Mouse (Mus musculus) spleen, adult 2 months (tissue): ENCODE data around the gene Gid4. TPM values are rescaled to one million over a fixed set of nuclear protein-coding genes. Genes with fewer than 3 reads are reported as not detected.
A peak's percentile ranks its signal among the peaks of the same experiment; 100 is the strongest.

Experiments
- DNase-seq, 2 experiments: peaks; one replicate each; pipeline versions ENCODE4 v3.0.0 to v3.0.0-alpha.2; 2012 to 2021; ENCODE audit warnings: low spot score in 2 of 2, low read depth in 1 of 2
- H3K27ac ChIP-seq: fragments of 200-500 bp; 2 replicates; pipeline ENCODE4 v1.5.1; 2012; ENCODE audit warnings: low read length, inconsistent platforms; ENCODE audit not compliant: insufficient read depth
- H3K27me3 ChIP-seq: fragments of 200-500 bp; 2 replicates; pipeline ENCODE4 v1.6.1; 2012; ENCODE audit warnings: mild to moderate bottlenecking, moderate library complexity, low read length, inconsistent platforms; ENCODE audit not compliant: control insufficient read depth, insufficient read depth
- H3K36me3 ChIP-seq: fragments of 200-500 bp; 2 replicates; pipeline ENCODE4 v1.6.1; 2012; ENCODE audit warnings: mild to moderate bottlenecking, low read length, inconsistent platforms; ENCODE audit not compliant: control insufficient read depth, insufficient read depth
- H3K4me1 ChIP-seq: fragments of 200-500 bp; 2 replicates; pipeline ENCODE4 v1.6.1; 2011; ENCODE audit warnings: inconsistent platforms; ENCODE audit not compliant: control insufficient read depth, insufficient read depth, insufficient read length
- H3K4me3 ChIP-seq: fragments of 200-500 bp; 2 replicates; pipeline ENCODE4 v1.5.1; 2011; ENCODE audit warnings: mild to moderate bottlenecking, inconsistent platforms; ENCODE audit not compliant: insufficient read depth, insufficient read length; ENCODE audit errors: extremely low read depth
- CTCF ChIP-seq: fragments of 200-500 bp; IDR thresholded peaks from 2 replicates; pipeline ENCODE4 v1.5.1; 2011; ENCODE audit warnings: mild to moderate bottlenecking, inconsistent platforms; ENCODE audit not compliant: insufficient read depth, insufficient read length, insufficient replicate concordance; ENCODE audit errors: extremely low read depth
- POLR2A ChIP-seq: fragments of 200-500 bp; IDR thresholded peaks from 2 replicates; pipeline ENCODE4 v1.6.1; 2011; ENCODE audit warnings: low read depth, low read length, inconsistent platforms
- WGBS: fragments of 180-500 bp; shearing (Covaris S2); methylation state at CpG from one replicate; pipeline ENCODE4 v1.1.7; 2018; 5-methylcytosine and 5-hydroxymethylcytosine counted together
- polyA plus RNA-seq: library from polyadenylated mRNA; depleted of rRNA; stranded (reverse); fragments of >200 nt; gene quantifications from 2 replicates; pipeline ENCODE4 v1.2.3, GENCODE M21; 2012

Gid4 gene
- polyA plus RNA-seq, 1 experiment = 10.0 TPM

GRCm38 (mm10) chr11:60412173-60412572, 4.8 kb upstream of the Gid4 start:
- Histone ChIP-seq H3K36me3 (peaks cover 11% of the 10 kb centered on the region), H3K4me3 (no peak overlapping the region), H3K4me1 (peaks cover 7% of the 10 kb centered on the region), H3K27me3 (no peaks in the 10 kb centered on the region), H3K27ac (no peak overlapping the region)
- 5% methylated on average over 3 of the region's 3 CpGs for WGBS
- no peak for TF ChIP-seq POLR2A
- no peak for TF ChIP-seq CTCF
- DNase-seq = peak; percentile 41 to 42

GRCm38 (mm10) chr11:60412921-60413320, 4.0 kb upstream of the Gid4 start:
- Histone ChIP-seq H3K4me1 (peaks cover 7% of the 10 kb centered on the region), H3K27me3 (no peaks in the 10 kb centered on the region), H3K4me3 (no peak overlapping the region), H3K27ac (no peak overlapping the region), H3K36me3 (peaks cover 9% of the 10 kb centered on the region)
- TF ChIP-seq CTCF (no peak), POLR2A (no peak)
- WGBS = 87% methylated on average over 2 of the region's 2 CpGs
- no peak for DNase-seq

GRCm38 (mm10) chr11:60416590-60416962, 369 bp upstream of the Gid4 start:
- Histone ChIP-seq H3K36me3 (no peaks in the 10 kb centered on the region), H3K27ac (peak overlapping the region; percentile 75), H3K4me3 (peak overlapping the region; percentile 92), H3K4me1 (peaks cover 14% of the 10 kb centered on the region), H3K27me3 (no peaks in the 10 kb centered on the region)
- TF ChIP-seq CTCF (no peak), POLR2A (no peak)
- DNase-seq = peak in 1 of 2 experiments; percentile 12
- WGBS = under 1% methylated on average over 21 of the region's 21 CpGs

GRCm38 (mm10) chr11:60417717-60418472, 950 bp downstream of the Gid4 start, which contains the start of gene Atpaf2:
Gene Atpaf2, minus strand, starts transcription at chr11:60418457.
- Histone ChIP-seq H3K4me3 (peak within 1 kb of the TSS; percentile 94), H3K4me1 (peaks cover 14% of the 10 kb centered on the region), H3K27me3 (no peaks in the 10 kb centered on the region), H3K27ac (peak within 1 kb of the TSS; percentile 86), H3K36me3 (no peaks in the 10 kb centered on the region)
- under 1% methylated on average over 37 of the region's 39 CpGs for WGBS
- peak in 1 of 2 experiments; percentile 22 for DNase-seq
- no peak for TF ChIP-seq POLR2A
- TF ChIP-seq CTCF = no peak

GRCm38 (mm10) chr11:60418473-60418803, 1.5 kb downstream of the Gid4 start:
- TF ChIP-seq CTCF = no peak
- TF ChIP-seq POLR2A = no peak
- Histone ChIP-seq H3K4me3 (peak overlapping the region; percentile 94; the same call in 1 of the 2 replicates), H3K27me3 (no peaks in the 10 kb centered on the region), H3K36me3 (no peaks in the 10 kb centered on the region), H3K4me1 (peaks cover 14% of the 10 kb centered on the region), H3K27ac (no peak overlapping the region)
- no peak for DNase-seq
- WGBS = 5% methylated on average over 6 of the region's 6 CpGs

- Histone ChIP-seq H3K36me3 (peaks cover 1% of the 10 kb centered on the region; the same call in 1 of the 2 replicates), H3K27me3 (no peaks in the 10 kb centered on the region), H3K27ac (no peak overlapping the region), H3K4me1 (peaks cover 7% of the 10 kb centered on the region; the same call in 1 of the 2 replicates), H3K4me3 (no peak overlapping the region)
- no peak for DNase-seq
- 67% methylated on average over 6 of the region's 6 CpGs for WGBS
- TF ChIP-seq POLR2A (no peak), CTCF (no peak)
Measured at GRCm38 (mm10) chr11:60422046-60422668, 5.2 kb downstream of the Gid4 start.

GRCm38 (mm10) chr11:60423006-60423405, 6.1 kb downstream of the Gid4 start:
- 87% methylated on average over 1 of the region's 1 CpGs for WGBS
- peaks cover 3% of the 10 kb centered on the region; the same call in 1 of the 2 replicates for H3K36me3 ChIP-seq
- no peak for DNase-seq
- no peak overlapping the region for H3K4me3 ChIP-seq
- no peaks in the 10 kb centered on the region for H3K27me3 ChIP-seq
- no peak for TF ChIP-seq POLR2A
- no peak for TF ChIP-seq CTCF
- peaks cover 7% of the 10 kb centered on the region; the same call in 1 of the 2 replicates for H3K4me1 ChIP-seq
- H3K27ac ChIP-seq = no peak overlapping the region
